Mouse (Mus musculus): Measurements from ENCODE around the gene Tbc1d22a. TPM values are rescaled to one million over a fixed set of nuclear protein-coding genes. Genes with fewer than 3 reads are reported as not detected.

Gene Tbc1d22a
- polyA plus RNA-seq, 3 experiments from 2014 or later, result 10.6 to 12.5 (median 11.6) TPM

- no peak for ATAC-seq
Measured at GRCm38 (mm10) chr15:86340766-86341165, 126.5 kb downstream of the Tbc1d22a start.

GRCm38 (mm10) chr15:86342637-86343375, 128.5 kb downstream of the Tbc1d22a start:
- ATAC-seq, result peak; percentile 81

- ATAC-seq, result peak; percentile 32
Measured at GRCm38 (mm10) chr15:86344906-86345331, 130.7 kb downstream of the Tbc1d22a start.

- peak; percentile 78 for ATAC-seq
Measured at GRCm38 (mm10) chr15:86345907-86346306, 131.6 kb downstream of the Tbc1d22a start.

- no peak for ATAC-seq
Measured at GRCm38 (mm10) chr15:86346606-86347005, 132.3 kb downstream of the Tbc1d22a start.

- ATAC-seq, result no peak
Measured at GRCm38 (mm10) chr15:86354932-86355331, 140.7 kb downstream of the Tbc1d22a start.

GRCm38 (mm10) chr15:86355857-86356256, 141.6 kb downstream of the Tbc1d22a start:
- ATAC-seq, result no peak

GRCm38 (mm10) chr15:86360376-86360775, 146.1 kb downstream of the Tbc1d22a start:
- ATAC-seq, result no peak

GRCm38 (mm10) chr15:86362306-86363150, 148.3 kb downstream of the Tbc1d22a start:
- no peak for ATAC-seq

GRCm38 (mm10) chr15:86363841-86364295, 149.6 kb downstream of the Tbc1d22a start:
- no peak for ATAC-seq

- no peak for ATAC-seq
Measured at GRCm38 (mm10) chr15:86364948-86365658, 150.8 kb downstream of the Tbc1d22a start.

GRCm38 (mm10) chr15:86366726-86367125, 152.5 kb downstream of the Tbc1d22a start:
- no peak for ATAC-seq

- ATAC-seq, result no peak
Measured at GRCm38 (mm10) chr15:86367247-86367646, 153.0 kb downstream of the Tbc1d22a start.

GRCm38 (mm10) chr15:86370846-86371245, 156.6 kb downstream of the Tbc1d22a start:
- ATAC-seq, result no peak

GRCm38 (mm10) chr15:86375262-86375661, 161.0 kb downstream of the Tbc1d22a start:
- no peak for ATAC-seq

- no peak for ATAC-seq
Measured at GRCm38 (mm10) chr15:86375860-86376394, 161.7 kb downstream of the Tbc1d22a start.

GRCm38 (mm10) chr15:86383278-86383677, 169.0 kb downstream of the Tbc1d22a start:
- ATAC-seq, result no peak

- no peak for ATAC-seq
Measured at GRCm38 (mm10) chr15:86385436-86385835, 171.2 kb downstream of the Tbc1d22a start.

- no peak for ATAC-seq
Measured at GRCm38 (mm10) chr15:86386325-86386724, 172.1 kb downstream of the Tbc1d22a start.

- ATAC-seq, result no peak
Measured at GRCm38 (mm10) chr15:86388597-86388996, 174.3 kb downstream of the Tbc1d22a start.

- ATAC-seq, result no peak
Measured at GRCm38 (mm10) chr15:86404866-86405265, 190.6 kb downstream of the Tbc1d22a start.

GRCm38 (mm10) chr15:86405527-86405926, 191.3 kb downstream of the Tbc1d22a start:
- ATAC-seq, result no peak

- ATAC-seq, result no peak
Measured at GRCm38 (mm10) chr15:86409352-86409751, 195.1 kb downstream of the Tbc1d22a start.

Data from inflammation-experienced regulatory T-cells, adult 6 months (primary cell).